ENCODE assay signal across 7 mouse cellular contexts in genomic region chr17:46556584-46556945, GRCm38 (mm10). TPM values are rescaled to one million over a fixed set of nuclear protein-coding genes. Genes with fewer than 3 reads are reported as not detected.
DNase-seq lines count a peak whose midpoint lies in the region; ATAC-seq and TF ChIP-seq lines count a peak whose summit lies in the region.

No protein-coding gene starts in this region.

- H3K4me2 ChIP-seq in embryonic facial prominence, embryonic 11.5 days (ENCODE audit: low read depth, low read length), result peak overlapping the region; percentile 76
- H3K4me2 ChIP-seq in hindbrain, embryonic 14.5 days (replicated peaks), result peak overlapping the region; percentile 64
- peak overlapping the region; percentile 98 for H3K4me2 ChIP-seq in liver, postnatal 0 days (ENCODE audit: low read depth, low read length)

- H3K27ac ChIP-seq in spleen, adult 2 months (ENCODE audit: insufficient read depth, low read length), result peak overlapping the region; percentile 76
- H3K27ac ChIP-seq in embryonic facial prominence, embryonic 11.5 days (replicated peaks; ENCODE audit: low read depth, low read length), result peak overlapping the region; percentile 85
- H3K27ac ChIP-seq in hindbrain, embryonic 14.5 days, result peak overlapping the region; percentile 84
- H3K27ac ChIP-seq in liver, postnatal 0 days (ENCODE audit: low read depth), result peak overlapping the region; percentile 37
- H3K27ac ChIP-seq in olfactory bulb, adult 2 months (ENCODE audit: insufficient read depth, low read depth, low read length), result peak overlapping the region; percentile 61

- DNase-seq in spleen, adult 2 months (ENCODE audit: low read depth in 1 of 2, low spot score in 2 of 2), result peak in 1 of 2 experiments; percentile 28
- no peak for DNase-seq in spleen, adult 18-20 months
- peak; percentile 61 for DNase-seq in embryonic facial prominence, embryonic 11.5 days (ENCODE audit: low spot score)
- DNase-seq in hindbrain, embryonic 14.5 days (ENCODE audit: low spot score), result peak; percentile 27
- DNase-seq in liver, postnatal 0 days, result no peak
- no peak for DNase-seq in ovary, postnatal 10 days (ENCODE audit: low spot score)

- H3K9me3 ChIP-seq in embryonic facial prominence, embryonic 11.5 days (replicated peaks; ENCODE audit: control insufficient read depth, low read length), result no peaks in the 10 kb centered on the region
- H3K9me3 ChIP-seq in hindbrain, embryonic 14.5 days (ENCODE audit: control insufficient read depth, low read length), result no peaks in the 10 kb centered on the region
- no peaks in the 10 kb centered on the region for H3K9me3 ChIP-seq in liver, postnatal 0 days (ENCODE audit: low read length)

- peak overlapping the region; percentile 74 for H3K9ac ChIP-seq in embryonic facial prominence, embryonic 11.5 days (replicated peaks; ENCODE audit: low read length)
- H3K9ac ChIP-seq in hindbrain, embryonic 14.5 days, result peak overlapping the region; percentile 50
- peak overlapping the region; percentile 58 for H3K9ac ChIP-seq in liver, postnatal 0 days (replicated peaks)

- ATAC-seq in embryonic facial prominence, embryonic 11.5 days (replicated peaks; ENCODE audit: insufficient number of reproducible peaks, low FRiP score, low TSS enrichment, low read depth), result no peak; the same call in 1 of the 2 replicates
- ATAC-seq in hindbrain, embryonic 14.5 days (ENCODE audit: low FRiP score), result peak; percentile 12
- ATAC-seq in liver, postnatal 0 days, result peak; percentile 3; the same call in 1 of the 2 replicates

- peak overlapping the region; percentile 68 for H3K4me3 ChIP-seq in spleen, adult 2 months (ENCODE audit: extremely low read depth, insufficient read depth, insufficient read length)
- H3K4me3 ChIP-seq in embryonic facial prominence, embryonic 11.5 days (ENCODE audit: low read depth, low read length), result peak overlapping the region; percentile 99
- peak overlapping the region; percentile 99 for H3K4me3 ChIP-seq in hindbrain, embryonic 14.5 days (replicated peaks; ENCODE audit: low read length)
- peak overlapping the region; percentile 97 for H3K4me3 ChIP-seq in liver, postnatal 0 days (ENCODE audit: low read depth, low read length)
- H3K4me3 ChIP-seq in olfactory bulb, adult 2 months (ENCODE audit: insufficient read depth, low read depth, low read length), result peak overlapping the region; percentile 56

- TF ChIP-seq CTCF in spleen, adult 2 months (IDR thresholded peaks at IDR 0.05; ENCODE audit: extremely low read depth, insufficient read depth, insufficient read length, insufficient replicate concordance), result no peak
- no peak for TF ChIP-seq CTCF in liver, postnatal 0 days (IDR thresholded peaks at IDR 0.05; ENCODE audit: low read depth)
- TF ChIP-seq CTCF in olfactory bulb, adult 2 months (IDR thresholded peaks at IDR 0.05; ENCODE audit: insufficient read depth, low read depth, low read length), result no peak

- H3K4me1 ChIP-seq in spleen, adult 2 months (ENCODE audit: control insufficient read depth, insufficient read depth, insufficient read length), result peaks cover 8% of the 10 kb centered on the region; the same call in 1 of the 2 replicates
- H3K4me1 ChIP-seq in embryonic facial prominence, embryonic 11.5 days (ENCODE audit: control insufficient read depth, insufficient read depth, low read length), result peaks cover 12% of the 10 kb centered on the region
- peaks cover 29% of the 10 kb centered on the region for H3K4me1 ChIP-seq in hindbrain, embryonic 14.5 days (replicated peaks; ENCODE audit: control insufficient read depth, insufficient read depth, low read length)
- peaks cover 27% of the 10 kb centered on the region for H3K4me1 ChIP-seq in liver, postnatal 0 days (ENCODE audit: insufficient read depth)
- peaks cover 21% of the 10 kb centered on the region for H3K4me1 ChIP-seq in olfactory bulb, adult 2 months (ENCODE audit: control insufficient read depth, insufficient read depth, low read length)

- 0 out of 2 replicates have a peak, but pooled peaks cover 2% of the 10 kb centered on the region for H3K27me3 ChIP-seq in spleen, adult 2 months (ENCODE audit: control insufficient read depth, insufficient read depth, low read length)
- no peaks in the 10 kb centered on the region for H3K27me3 ChIP-seq in embryonic facial prominence, embryonic 11.5 days (ENCODE audit: control insufficient read depth, insufficient read depth, low read length)
- no peaks in the 10 kb centered on the region for H3K27me3 ChIP-seq in hindbrain, embryonic 14.5 days (ENCODE audit: control insufficient read depth, insufficient read depth, low read length)
- H3K27me3 ChIP-seq in liver, postnatal 0 days (ENCODE audit: insufficient read depth, low read length), result no peaks in the 10 kb centered on the region

- peaks cover 3% of the 10 kb centered on the region for H3K36me3 ChIP-seq in spleen, adult 2 months (ENCODE audit: control insufficient read depth, insufficient read depth, low read length)
- peaks cover under 1% of the 10 kb centered on the region; the same call in 1 of the 2 replicates for H3K36me3 ChIP-seq in embryonic facial prominence, embryonic 11.5 days (replicated peaks; ENCODE audit: control insufficient read depth, insufficient read depth, low read depth, low read length)
- H3K36me3 ChIP-seq in hindbrain, embryonic 14.5 days (replicated peaks; ENCODE audit: control insufficient read depth, insufficient read depth), result peaks cover 10% of the 10 kb centered on the region
- H3K36me3 ChIP-seq in liver, postnatal 0 days (replicated peaks; ENCODE audit: insufficient read depth, low read length), result peaks cover 9% of the 10 kb centered on the region

- TF ChIP-seq POLR2A in spleen, adult 2 months (IDR thresholded peaks at IDR 0.05; ENCODE audit: low read depth, low read length), result no peak
- TF ChIP-seq POLR2A in olfactory bulb, adult 2 months (IDR thresholded peaks at IDR 0.05; ENCODE audit: insufficient read depth, low read depth, low read length), result no peak

- under 1% methylated on average over 11 of the region's 11 CpGs for WGBS in spleen, adult 2 months
- 0% methylated on average over 11 of the region's 11 CpGs for WGBS in embryonic facial prominence, embryonic 11.5 days
- WGBS in hindbrain, embryonic 14.5 days, result under 1% methylated on average over 11 of the region's 11 CpGs
- WGBS in liver, postnatal 0 days (ENCODE audit: insufficient replicate concordance), result 2% methylated on average over 11 of the region's 11 CpGs
- 0% methylated on average over 11 of the region's 11 CpGs for WGBS in olfactory bulb, adult 2 months

- no peak for TF ChIP-seq EP300 in liver, postnatal 0 days (IDR thresholded peaks at IDR 0.05; ENCODE audit: low read depth)

RNA-seq across cellular contexts. Expression of gene Srf, which starts 0.6 kb away (rescaled TPM):
- polyA plus RNA-seq in spleen, adult 2 months (2012; rRNA removed), result 146 and 226 TPM in 2 replicates
- 6.4 and 11.1 TPM in 2 replicates for polyA plus RNA-seq in embryonic facial prominence, embryonic 11.5 days (2014; fragmentation: Nextera tagmentation; extraction: Ambion mirVana)
- polyA plus RNA-seq in hindbrain, embryonic 14.5 days (2014; fragmentation: Nextera tagmentation; extraction: Ambion mirVana), result 5.2 and 6.5 TPM in 2 replicates
- 1.3 and 1.9 TPM in 2 replicates for polyA plus RNA-seq in liver, postnatal 0 days (2015; fragmentation: Nextera tagmentation; extraction: Ambion mirVana)
- not detected in 2 replicates for polyA plus RNA-seq in olfactory bulb, adult 2 months (2012; ENCODE audit: insufficient read depth, insufficient read length, low replicate concordance, missing spikeins)

RNA-seq across cellular contexts. Expression of gene Cul9, which starts 10.4 kb away (rescaled TPM):
- 16.2 and 19.4 TPM in 2 replicates for polyA plus RNA-seq in spleen, adult 2 months (2012; rRNA removed)
- 3.5 and 3.7 TPM in 2 replicates for polyA plus RNA-seq in embryonic facial prominence, embryonic 11.5 days (2014; fragmentation: Nextera tagmentation; extraction: Ambion mirVana)
- polyA plus RNA-seq in hindbrain, embryonic 14.5 days (2014; fragmentation: Nextera tagmentation; extraction: Ambion mirVana), result 14.6 and 14.7 TPM in 2 replicates
- polyA plus RNA-seq in liver, postnatal 0 days (2015; fragmentation: Nextera tagmentation; extraction: Ambion mirVana), result 1.0 and 1.3 TPM in 2 replicates
- not detected in 2 replicates for polyA plus RNA-seq in olfactory bulb, adult 2 months (2012; ENCODE audit: insufficient read depth, insufficient read length, low replicate concordance, missing spikeins)

Comparison
In these comparisons a context has a peak if more than half of its experiments do, and no peak if none do; other contexts are left out.
1. DNase-seq: peak in embryonic facial prominence, embryonic 11.5 days (single experiment) and hindbrain, embryonic 14.5 days (single experiment); none in spleen, adult 18-20 months (0 of 2), liver, postnatal 0 days (single experiment) and ovary, postnatal 10 days (single experiment).
2. RNA of gene Srf, which starts 0.6 kb away (polyA plus RNA-seq): 146 to 226 TPM in spleen, adult 2 months; 5.2 to 6.5 TPM in hindbrain, embryonic 14.5 days, 6.4 to 11.1 TPM in embryonic facial prominence, embryonic 11.5 days, 1.3 to 1.9 TPM in liver, postnatal 0 days and not detected in olfactory bulb, adult 2 months; every median in the first group is over 10 times any median in the second.
3. Peak in every context shown above with its lines, with median percentiles within 50 percentile points of each other: H3K27ac ChIP-seq, H3K4me3 ChIP-seq, H3K4me2 ChIP-seq and H3K9ac ChIP-seq.